ENCODE assay signal across 9 mouse cellular contexts in the genomic region with DNA sequence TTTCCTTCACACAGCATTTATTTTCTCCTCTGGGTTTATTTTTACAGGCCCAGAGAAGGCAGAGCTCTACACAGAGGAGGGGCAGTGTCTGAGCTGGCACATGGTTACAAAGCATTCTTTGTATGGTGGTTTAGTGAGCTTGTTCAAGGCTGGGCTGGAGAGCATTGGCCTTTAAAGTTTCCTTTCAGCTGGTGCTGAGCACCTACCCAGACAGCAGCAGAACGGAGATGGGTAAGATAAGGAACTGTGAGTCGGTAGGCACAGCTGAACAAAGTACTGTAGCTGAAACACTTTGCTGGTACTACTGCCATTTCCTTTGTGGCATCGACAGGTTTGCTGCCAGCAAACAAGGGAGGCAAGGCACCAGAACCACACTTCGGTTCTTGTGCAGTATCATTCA. TPM values are rescaled to one million over a fixed set of nuclear protein-coding genes. Genes with fewer than 3 reads are reported as not detected.
DNase-seq lines count a peak whose midpoint lies in the region; ATAC-seq and TF ChIP-seq lines count a peak whose summit lies in the region.
"Had no signal": no experiment of that assay in that cellular context is flagged by ENCODE, and none has a peak within 500 bp of the region (broad histone marks: within the 10 kb centered on the region; RNA-seq: fewer than 3 reads in every experiment).

No protein-coding gene starts in this region.

- no peak overlapping the region for H3K4me3 ChIP-seq in liver, embryonic 12.5 days
- H3K4me3 ChIP-seq in hindbrain, postnatal 0 days (ENCODE audit: low read length), result no peak overlapping the region
- H3K4me3 ChIP-seq in forebrain, embryonic 13.5 days, result no peak overlapping the region
- no peak overlapping the region for H3K4me3 ChIP-seq in forebrain, embryonic 16.5 days (replicated peaks; ENCODE audit: low read length)

- 0 out of 2 replicates have a peak overlapping the region, but pooled peaks have one; percentile 97 for H3K4me2 ChIP-seq in liver, embryonic 12.5 days
- H3K4me2 ChIP-seq in hindbrain, postnatal 0 days (ENCODE audit: low read depth, low read length), result no peak overlapping the region
- H3K4me2 ChIP-seq in forebrain, embryonic 13.5 days, result no peak overlapping the region
- no peak overlapping the region for H3K4me2 ChIP-seq in forebrain, embryonic 16.5 days (ENCODE audit: low read length)

- no peak for TF ChIP-seq CTCF in hindbrain, postnatal 0 days (IDR thresholded peaks at IDR 0.05; ENCODE audit: low read depth)

- peak; percentile 57 to 76 for DNase-seq in adrenal gland, adult (ENCODE audit: inconsistent age in 2 of 2, low spot score in 1 of 2)
- no peak for DNase-seq in adrenal gland, postnatal 25 days
- DNase-seq in liver, result no peak
- DNase-seq in hindbrain, postnatal 0 days (ENCODE audit: low spot score), result no peak
- DNase-seq in testis, postnatal 14 days (ENCODE audit: low spot score), result peak; percentile 30
- DNase-seq: cerebellum, adult 18-20 months had no signal

- no peaks in the 10 kb centered on the region for H3K27me3 ChIP-seq in liver, embryonic 12.5 days (replicated peaks)
- no peaks in the 10 kb centered on the region for H3K27me3 ChIP-seq in hindbrain, postnatal 0 days (ENCODE audit: insufficient read depth, low read length)
- no peaks in the 10 kb centered on the region for H3K27me3 ChIP-seq in forebrain, embryonic 13.5 days
- no peaks in the 10 kb centered on the region for H3K27me3 ChIP-seq in forebrain, embryonic 16.5 days (replicated peaks; ENCODE audit: control insufficient read depth, insufficient read depth, low read length)

- peak overlapping the region; percentile 41; the same call in 1 of the 2 replicates for H3K9ac ChIP-seq in liver, embryonic 12.5 days
- H3K9ac ChIP-seq in hindbrain, postnatal 0 days (replicated peaks; ENCODE audit: low read length), result no peak overlapping the region
- no peak overlapping the region for H3K9ac ChIP-seq in forebrain, embryonic 13.5 days
- no peak overlapping the region for H3K9ac ChIP-seq in forebrain, embryonic 16.5 days (replicated peaks; ENCODE audit: low read depth, low read length)

- H3K27ac ChIP-seq in liver, embryonic 12.5 days, result peak overlapping the region; percentile 58
- peak overlapping the region; percentile 66; the same call in 1 of the 2 replicates for H3K27ac ChIP-seq in hindbrain, postnatal 0 days
- no peak overlapping the region for H3K27ac ChIP-seq in forebrain, embryonic 13.5 days
- H3K27ac ChIP-seq in forebrain, embryonic 16.5 days (ENCODE audit: low read length), result no peak overlapping the region

- peaks cover 5% of the 10 kb centered on the region; the same call in 1 of the 2 replicates for H3K9me3 ChIP-seq in liver, embryonic 12.5 days (replicated peaks)
- H3K9me3 ChIP-seq in hindbrain, postnatal 0 days (ENCODE audit: low read length), result no peaks in the 10 kb centered on the region
- H3K9me3 ChIP-seq in forebrain, embryonic 13.5 days (replicated peaks), result peaks cover 4% of the 10 kb centered on the region; the same call in 1 of the 2 replicates
- no peaks in the 10 kb centered on the region; the same call in 1 of the 2 replicates for H3K9me3 ChIP-seq in forebrain, embryonic 16.5 days (ENCODE audit: control insufficient read depth, low read length)

- 51% methylated on average over 4 of the region's 4 CpGs for WGBS in liver, embryonic 12.5 days (ENCODE audit: insufficient replicate concordance)
- WGBS in hindbrain, postnatal 0 days, result 68% methylated on average over 4 of the region's 4 CpGs
- WGBS in forebrain, embryonic 13.5 days, result 71% methylated on average over 4 of the region's 4 CpGs
- 73% methylated on average over 4 of the region's 4 CpGs for WGBS in forebrain, embryonic 16.5 days

- H3K4me1 ChIP-seq in liver, embryonic 12.5 days, result peaks cover 28% of the 10 kb centered on the region
- H3K4me1 ChIP-seq in hindbrain, postnatal 0 days (ENCODE audit: insufficient read depth, low read length), result peaks cover 7% of the 10 kb centered on the region; the same call in 1 of the 2 replicates
- H3K4me1 ChIP-seq in forebrain, embryonic 13.5 days, result peaks cover 25% of the 10 kb centered on the region
- peaks cover 10% of the 10 kb centered on the region for H3K4me1 ChIP-seq in forebrain, embryonic 16.5 days (replicated peaks; ENCODE audit: control insufficient read depth, insufficient read depth, low read length)

- ATAC-seq in liver, embryonic 12.5 days, result no peak
- no peak for ATAC-seq in hindbrain, postnatal 0 days
- no peak for ATAC-seq in forebrain, embryonic 13.5 days
- no peak for ATAC-seq in forebrain, embryonic 16.5 days

- H3K36me3 ChIP-seq in liver, embryonic 12.5 days, result 0 out of 2 replicates have a peak, but pooled peaks cover 3% of the 10 kb centered on the region
- H3K36me3 ChIP-seq in hindbrain, postnatal 0 days (ENCODE audit: insufficient read depth, low read length), result no peaks in the 10 kb centered on the region
- H3K36me3 ChIP-seq in forebrain, embryonic 13.5 days (ENCODE audit: poor library complexity, severe bottlenecking), result no peaks in the 10 kb centered on the region
- H3K36me3 ChIP-seq in forebrain, embryonic 16.5 days (ENCODE audit: control insufficient read depth, insufficient read depth), result no peaks in the 10 kb centered on the region

RNA-seq across cellular contexts. Expression of a gene that starts 1.7 kb away (rescaled TPM):
- total RNA-seq in adrenal gland, postnatal 25 days (2021), result 37.9 and 40.4 TPM in 2 replicates
- polyA plus RNA-seq in liver, embryonic 12.5 days (2016; fragmentation: Nextera tagmentation; extraction: Ambion mirVana), result 8.7 and 9.2 TPM in 2 replicates
- total RNA-seq in hindbrain, postnatal 0 days (2014; rRNA removed), result 32.9 and 34.5 TPM in 2 replicates
- polyA plus RNA-seq in hindbrain, postnatal 0 days (2015; fragmentation: Nextera tagmentation; extraction: Ambion mirVana), result 17.4 and 17.7 TPM in 2 replicates
- 17.3 and 17.9 TPM in 2 replicates for polyA plus RNA-seq in forebrain, embryonic 13.5 days (2015; fragmentation: Nextera tagmentation; extraction: Ambion mirVana)
- polyA plus RNA-seq in forebrain, embryonic 16.5 days (2015; fragmentation: Nextera tagmentation; extraction: Ambion mirVana), result 22.6 and 25.1 TPM in 2 replicates

RNA-seq across cellular contexts. Expression of a gene that starts 31.9 kb away (rescaled TPM):
- total RNA-seq in adrenal gland, postnatal 25 days (2021), result 74.2 and 76.8 TPM in 2 replicates
- polyA plus RNA-seq in liver, embryonic 12.5 days (2016; fragmentation: Nextera tagmentation; extraction: Ambion mirVana), result 65.2 and 66.9 TPM in 2 replicates
- 187 and 338 TPM in 2 replicates for total RNA-seq in hindbrain, postnatal 0 days (2014; rRNA removed)
- polyA plus RNA-seq in hindbrain, postnatal 0 days (2015; fragmentation: Nextera tagmentation; extraction: Ambion mirVana), result 166 and 167 TPM in 2 replicates
- polyA plus RNA-seq in forebrain, embryonic 13.5 days (2015; fragmentation: Nextera tagmentation; extraction: Ambion mirVana), result 91.9 and 99.1 TPM in 2 replicates
- 99.2 and 109 TPM in 2 replicates for polyA plus RNA-seq in forebrain, embryonic 16.5 days (2015; fragmentation: Nextera tagmentation; extraction: Ambion mirVana)

Comparison
In these comparisons a context has a peak if more than half of its experiments do, and no peak if none do; other contexts are left out.
1. DNase-seq: peak in adrenal gland, adult (2 of 2) and testis, postnatal 14 days (single experiment); none in adrenal gland, postnatal 25 days (single experiment), liver (single experiment) and hindbrain, postnatal 0 days (single experiment).
2. H3K27ac ChIP-seq: peak in liver, embryonic 12.5 days (single experiment) and hindbrain, postnatal 0 days (single experiment); none in forebrain, embryonic 13.5 days (single experiment) and forebrain, embryonic 16.5 days (single experiment).